In genomic region chr8:105066761-105067160, GRCm38 (mm10) we compare ENCODE assay signal across 8 mouse cellular contexts. TPM values are rescaled to one million over a fixed set of nuclear protein-coding genes. Genes with fewer than 3 reads are reported as not detected.
DNase-seq lines count a peak whose midpoint lies in the region; ATAC-seq and TF ChIP-seq lines count a peak whose summit lies in the region.

No protein-coding gene starts in this region.

- 0% methylated on average over 1 of the region's 1 CpGs for WGBS in heart, embryonic 10.5 days
- WGBS in liver, embryonic 14.5 days (ENCODE audit: insufficient replicate concordance) = 0% methylated on average over 1 of the region's 1 CpGs

- H3K27me3 ChIP-seq in heart, embryonic 10.5 days (ENCODE audit: insufficient read depth, poor library complexity, severe bottlenecking) = no peaks in the 10 kb centered on the region; the same call in 1 of the 2 replicates
- no peaks in the 10 kb centered on the region for H3K27me3 ChIP-seq in liver, embryonic 14.5 days (ENCODE audit: control insufficient read depth, insufficient read depth, low read length)
- no peaks in the 10 kb centered on the region for H3K27me3 ChIP-seq in splenic B cell, adult 2 months (ENCODE audit: control insufficient read depth, insufficient read depth, low read length, poor library complexity, severe bottlenecking)

- H3K4me1 ChIP-seq in heart, embryonic 10.5 days = no peaks in the 10 kb centered on the region
- H3K4me1 ChIP-seq in liver, embryonic 14.5 days (replicated peaks; ENCODE audit: control insufficient read depth in 2 of 2, insufficient read depth in 2 of 2, low read length in 1 of 2) = 0 out of 4 replicates have a peak, but pooled peaks cover 0 to 2% of the 10 kb centered on the region in 2 experiments

- TF ChIP-seq EP300 in liver, embryonic 14.5 days (IDR thresholded peaks at IDR 0.05; ENCODE audit: low read depth) = no peak

- no peak overlapping the region for H3K27ac ChIP-seq in heart, embryonic 10.5 days
- no peak overlapping the region for H3K27ac ChIP-seq in liver, embryonic 14.5 days

- no peak for ATAC-seq in liver, embryonic 14.5 days (ENCODE audit: insufficient read depth)

- H3K36me3 ChIP-seq in heart, embryonic 10.5 days = no peaks in the 10 kb centered on the region
- no peaks in the 10 kb centered on the region for H3K36me3 ChIP-seq in liver, embryonic 14.5 days (replicated peaks; ENCODE audit: control insufficient read depth, insufficient read depth, low read depth)
- no peaks in the 10 kb centered on the region for H3K36me3 ChIP-seq in splenic B cell, adult 2 months (ENCODE audit: control insufficient read depth, insufficient read depth, low read length, poor library complexity, severe bottlenecking)

- H3K9me3 ChIP-seq in heart, embryonic 10.5 days = no peaks in the 10 kb centered on the region
- H3K9me3 ChIP-seq in liver, embryonic 14.5 days (ENCODE audit: control insufficient read depth, low read length) = no peaks in the 10 kb centered on the region

- peak; percentile 74 for TF ChIP-seq CTCF in liver, embryonic 14.5 days (IDR thresholded peaks at IDR 0.05; ENCODE audit: low read depth)

- no peak overlapping the region for H3K9ac ChIP-seq in liver, embryonic 14.5 days (replicated peaks)

- H3K4me3 ChIP-seq in heart, embryonic 10.5 days = no peak overlapping the region
- H3K4me3 ChIP-seq in liver, embryonic 14.5 days (ENCODE audit: insufficient read depth in 1 of 2, low read depth in 2 of 2, low read length in 2 of 2) = no peak overlapping the region

- peak; percentile 9 to 12 for DNase-seq in cerebellum, adult 18-20 months
- no peak for DNase-seq in cerebellum, adult 11-12 months
- DNase-seq in ovary, postnatal 36 days (ENCODE audit: low spot score) = peak; percentile 32
- no peak for DNase-seq in ovary, postnatal 14 days (ENCODE audit: low spot score)
- peak; percentile 34 for DNase-seq in c-Kit-positive CD71-positive TER-119-positive erythroid progenitor cells, embryonic 14.5 days (ENCODE audit: low spot score)
- peak; percentile 77 for DNase-seq in heart, embryonic 10.5 days (ENCODE audit: low spot score)
- peak in 2 of 3 experiments; percentile 7 to 12 for DNase-seq in liver, embryonic 14.5 days (ENCODE audit: low read depth in 3 of 3, low spot score in 3 of 3)
- peak; percentile 46 for DNase-seq in splenic B cell, adult 2 months (ENCODE audit: low read depth, low spot score)

- no peak overlapping the region for H3K4me2 ChIP-seq in liver, embryonic 14.5 days (ENCODE audit: low read depth)

RNA-seq across cellular contexts. Expression of gene Ces3b, which starts 16.8 kb away (rescaled TPM):
- 0.15 TPM in 1 of 2 replicates, not detected in the other for polyA plus RNA-seq in heart, embryonic 10.5 days (2016; fragmentation: Nextera tagmentation; extraction: Ambion mirVana)
- not detected in 2 replicates for polyA plus RNA-seq in liver, embryonic 14.5 days (2012; rRNA removed)
- polyA plus RNA-seq in liver, embryonic 14.5 days (2014; fragmentation: Nextera tagmentation; extraction: Ambion mirVana) = not detected in 2 replicates

RNA-seq across cellular contexts. Expression of gene Ces3a, which starts 18.4 kb away (rescaled TPM):
- not detected in 2 replicates for polyA plus RNA-seq in heart, embryonic 10.5 days (2016; fragmentation: Nextera tagmentation; extraction: Ambion mirVana)
- polyA plus RNA-seq in liver, embryonic 14.5 days (2012; rRNA removed) = 0.18 and 0.22 TPM in 2 replicates
- polyA plus RNA-seq in liver, embryonic 14.5 days (2014; fragmentation: Nextera tagmentation; extraction: Ambion mirVana) = 0.14 and 0.23 TPM in 2 replicates

Comparison
In these comparisons a context has a peak if more than half of its experiments do, and no peak if none do; other contexts are left out.
1. DNase-seq: peak in cerebellum, adult 18-20 months (2 of 2), ovary, postnatal 36 days (single experiment), c-Kit-positive CD71-positive TER-119-positive erythroid progenitor cells, embryonic 14.5 days (single experiment), heart, embryonic 10.5 days (single experiment), liver, embryonic 14.5 days (2 of 3) and splenic B cell, adult 2 months (single experiment); none in cerebellum, adult 11-12 months (single experiment) and ovary, postnatal 14 days (single experiment).